Mouse (Mus musculus) heart, adult 18-20 months (tissue): ENCODE data around the gene Dnajc3. TPM values are rescaled to one million over a fixed set of nuclear protein-coding genes. Genes with fewer than 3 reads are reported as not detected.

Experiments
- total RNA-seq, 2 experiments: library from RNA; stranded (reverse); gene quantifications; 2 replicates each; pipeline ENCODE4 v1.2.3; 2021

The Dnajc3 gene
- total RNA-seq, 2 experiments from 2014 or later, result 30.8 to 32.8 TPM

Other genes with a start within 250 kb of the Dnajc3 start
- gene Abcc4, start 231.8 kb upstream of the Dnajc3 start, total RNA-seq, result 10 to 100 TPM in 1 of 2 experiments, 1 to 10 TPM in 1; 8.3 to 10.5 TPM
- under 1 TPM in 1 of 2 experiments, not detected in 1; 0.41 TPM for gene Cldn10, start 150.1 kb upstream of the Dnajc3 start, total RNA-seq
- 1 to 10 TPM; 2.1 to 3.3 TPM for gene Dzip1, start 12.5 kb upstream of the Dnajc3 start, total RNA-seq
- 1 to 10 TPM; 7.4 to 8.0 TPM for gene Uggt2, start 161.5 kb downstream of the Dnajc3 start, total RNA-seq
- not detected for gene Hs6st3, start 200.4 kb downstream of the Dnajc3 start, total RNA-seq